Mouse (Mus musculus): Measurements from ENCODE around the gene Dmc1.

DNA sequence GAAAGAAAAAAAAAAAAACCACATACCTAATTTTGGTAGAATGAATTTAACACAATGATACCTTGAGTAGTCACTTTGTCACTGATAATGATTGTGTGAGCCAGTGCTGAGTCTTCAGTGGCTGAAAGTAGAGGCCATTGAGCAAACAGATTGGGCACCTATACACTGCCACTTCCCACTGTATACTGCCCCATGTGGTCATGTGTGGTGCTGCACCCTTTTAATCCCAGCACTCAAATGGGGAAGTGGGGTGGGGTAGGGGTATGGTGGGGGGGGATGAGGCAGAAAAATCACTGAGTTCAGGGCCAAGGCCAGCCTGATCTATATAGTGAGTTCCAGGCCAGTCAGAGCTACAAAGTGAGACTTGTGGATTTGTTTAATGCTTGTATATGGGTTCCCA, 45.7 kb upstream of the Dmc1 start:
- TF ChIP-seq HCFC1 (IDR thresholded peaks at IDR 0.05; ENCODE audit: borderline replicate concordance, insufficient read depth, low read length) (no peak), ZC3H11A (IDR thresholded peaks at IDR 0.05; ENCODE audit: borderline replicate concordance, low read depth, low read length) (no peak), MAFK (IDR thresholded peaks at IDR 0.05; ENCODE audit: insufficient read depth, low read depth, low read length) (no peak), ZNF384 (IDR thresholded peaks at IDR 0.05; ENCODE audit: low read depth, low read length) (no peak), CHD2 (IDR thresholded peaks at IDR 0.05; ENCODE audit: low read depth, low read length) (no peak)
